Mouse (Mus musculus) midbrain, postnatal 0 days (tissue): ENCODE results near the gene Igsf6. TPM values are rescaled to one million over a fixed set of nuclear protein-coding genes. Genes with fewer than 3 reads are reported as not detected.
"Not testable (repeated sequence)": the region's sequence is repeated elsewhere in the genome, so short reads cannot be mapped to it uniquely, and the experiment has no call there.

Source experiments
- ATAC-seq: fragments of 200-750 bp; cut with Nextera tagmentation; 2 replicates; pipeline ENCODE4 v1.8.0; 2017; ENCODE audit warnings: moderate number of reproducible peaks, mild to moderate bottlenecking, moderate TSS enrichment, moderate library complexity; ENCODE audit not compliant: low FRiP score
- DNase-seq: peaks from one replicate; pipeline ENCODE4 v3.0.0-alpha.2; 2015; ENCODE audit warnings: low spot score
- H3K27ac ChIP-seq: fragments of 300-500 bp; sonication (generic); 2 replicates; pipeline ENCODE4 v1.5.1; 2014; ENCODE audit warnings: low read depth, mild to moderate bottlenecking, low read length, mixed read lengths
- H3K27me3 ChIP-seq: fragments of 300-500 bp; sonication (generic); 2 replicates; pipeline ENCODE4 v1.6.1; 2014; ENCODE audit warnings: low read length, control low read depth, mixed read lengths; ENCODE audit not compliant: insufficient read depth
- H3K36me3 ChIP-seq: fragments of 300-500 bp; sonication (generic); 2 replicates; pipeline ENCODE4 v1.6.1; 2014; ENCODE audit warnings: low read length, control low read depth, mixed read lengths; ENCODE audit not compliant: insufficient read depth
- H3K4me1 ChIP-seq: fragments of 300-500 bp; sonication (generic); 2 replicates; pipeline ENCODE4 v1.6.1; 2014; ENCODE audit warnings: mild to moderate bottlenecking, control low read depth, antibody characterized with exemption, low read length, mixed read lengths; ENCODE audit not compliant: insufficient read depth
- H3K4me2 ChIP-seq: fragments of 300-500 bp; sonication (generic); 2 replicates; pipeline ENCODE4 v1.6.1; 2014; ENCODE audit warnings: low read depth, mild to moderate bottlenecking, low read length, mixed read lengths; ENCODE audit not compliant: poor library complexity, severe bottlenecking
- H3K4me3 ChIP-seq: fragments of 300-500 bp; sonication (generic); 2 replicates; pipeline ENCODE4 v1.5.1; 2014; ENCODE audit warnings: low read depth, mild to moderate bottlenecking, low read length, moderate library complexity
- H3K9ac ChIP-seq: fragments of 300-500 bp; sonication (generic); replicated peaks from 2 replicates; pipeline ENCODE4 v1.6.1; 2014; ENCODE audit warnings: mild to moderate bottlenecking, low read length, moderate library complexity, mixed read lengths; ENCODE audit not compliant: poor library complexity, severe bottlenecking
- H3K9me3 ChIP-seq: fragments of 300-500 bp; sonication (generic); 2 replicates; pipeline ENCODE4 v1.6.1; 2016; ENCODE audit warnings: low read length, control low read depth
- CTCF ChIP-seq: IDR thresholded peaks from 2 replicates; pipeline ENCODE4 v1.5.1; 2016; ENCODE audit warnings: antibody characterized with exemption, mild to moderate bottlenecking
- WGBS: fragments of 180-500 bp; shearing (Covaris S2); extraction: QIAGEN DNeasy Blood & Tissue Kit; methylation state at CpG from one replicate; pipeline ENCODE4 v1.1.7; 2014; 5-methylcytosine and 5-hydroxymethylcytosine counted together
- polyA plus RNA-seq: library from polyadenylated mRNA; unstranded; fragments of >200 nt; fragmentation: Nextera tagmentation; extraction: Ambion mirVana; gene quantifications from 2 replicates; pipeline ENCODE4 v1.2.1, GENCODE M21; 2015
- total RNA-seq: library from RNA; depleted of rRNA; stranded (reverse); fragments of >200 nt; gene quantifications from 2 replicates; pipeline ENCODE4 v1.2.3, GENCODE M21; 2014

The Igsf6 gene
- total and polyA plus RNA-seq, 2 experiments from 2014 or later, result 0.63 to 0.77 TPM

- H3K4me1 ChIP-seq, result peaks cover 6% of the 10 kb centered on the region; the same call in 1 of the 2 replicates
- H3K4me3 ChIP-seq, result peak overlapping the region; percentile 99
- H3K27ac ChIP-seq, result peak overlapping the region; percentile 95
- DNase-seq, result peak; percentile 63
- under 1% methylated on average over 24 of the region's 24 CpGs for WGBS
- no peak; the same call in 1 of the 2 replicates for ATAC-seq
- peak overlapping the region; percentile 99 for H3K9ac ChIP-seq
- H3K4me2 ChIP-seq, result peak overlapping the region; percentile 71
- peaks cover 2% of the 10 kb centered on the region; the same call in 1 of the 2 replicates for H3K27me3 ChIP-seq
- no peak for TF ChIP-seq CTCF
- H3K9me3 ChIP-seq, result no peaks in the 10 kb centered on the region
- no peaks in the 10 kb centered on the region for H3K36me3 ChIP-seq
Observed at GRCm38 (mm10) chr7:121035161-121035721, 39.1 kb downstream of the Igsf6 start.

GRCm38 (mm10) chr7:121034701-121035141, 39.7 kb downstream of the Igsf6 start:
- H3K4me3 ChIP-seq, result peak overlapping the region; percentile 99
- H3K4me2 ChIP-seq, result peak overlapping the region; percentile 71
- H3K4me1 ChIP-seq, result peaks cover 6% of the 10 kb centered on the region; the same call in 1 of the 2 replicates
- peak overlapping the region; percentile 95 for H3K27ac ChIP-seq
- ATAC-seq (peak; percentile 82), DNase-seq (no peak)
- peaks cover 3% of the 10 kb centered on the region; the same call in 1 of the 2 replicates for H3K27me3 ChIP-seq
- no peaks in the 10 kb centered on the region for H3K36me3 ChIP-seq
- TF ChIP-seq CTCF, result no peak
- H3K9ac ChIP-seq, result peak overlapping the region; percentile 99
- 0% methylated on average over 5 of the region's 63 CpGs for WGBS
- H3K9me3 ChIP-seq, result no peaks in the 10 kb centered on the region

- Histone ChIP-seq H3K36me3 (no peaks in the 10 kb centered on the region), H3K4me3 (peak within 1 kb of the TSS; percentile 99), H3K27ac (peak within 1 kb of the TSS; percentile 95), H3K27me3 (peaks cover 3% of the 10 kb centered on the region; the same call in 1 of the 2 replicates), H3K4me2 (peak within 1 kb of the TSS; percentile 71), H3K9me3 (no peaks in the 10 kb centered on the region), H3K4me1 (peaks cover 6% of the 10 kb centered on the region; the same call in 1 of the 2 replicates), H3K9ac (peak within 1 kb of the TSS; percentile 99)
- DNase-seq (peak; percentile 97), ATAC-seq (peak; percentile 98)
- WGBS, result 3% methylated on average over 33 of the region's 43 CpGs
- TF ChIP-seq CTCF, result peak; percentile 40
Observed at GRCm38 (mm10) chr7:121033856-121034652, 40.3 kb downstream of the Igsf6 start, which contains the start of gene Mettl9. Mettl9 (plus strand) TSS chr7:121034445.

GRCm38 (mm10) chr7:121029947-121030346, 44.4 kb downstream of the Igsf6 start:
- not testable (repeated sequence) for H3K4me1 ChIP-seq, H3K36me3 ChIP-seq, ATAC-seq, H3K9ac ChIP-seq, DNase-seq, H3K27ac ChIP-seq, H3K9me3 ChIP-seq, H3K4me3 ChIP-seq, H3K4me2 ChIP-seq
- peaks cover 10% of the 10 kb centered on the region; the same call in 1 of the 2 replicates for H3K27me3 ChIP-seq

- no peaks in the 10 kb centered on the region for H3K9me3 ChIP-seq
- ATAC-seq (no peak), DNase-seq (no peak)
- 74% methylated on average over 3 of the region's 3 CpGs for WGBS
- peaks cover 10% of the 10 kb centered on the region; the same call in 1 of the 2 replicates for H3K27me3 ChIP-seq
- no peak overlapping the region for H3K4me2 ChIP-seq
- no peaks in the 10 kb centered on the region for H3K4me1 ChIP-seq
- TF ChIP-seq CTCF, result no peak
- no peak overlapping the region for H3K9ac ChIP-seq
- H3K36me3 ChIP-seq, result no peaks in the 10 kb centered on the region
- no peak overlapping the region for H3K27ac ChIP-seq
- no peak overlapping the region for H3K4me3 ChIP-seq
Observed at GRCm38 (mm10) chr7:121026300-121026699, 48.1 kb downstream of the Igsf6 start.
